Mouse (Mus musculus): ENCODE results near the gene Hacl1. TPM values are rescaled to one million over a fixed set of nuclear protein-coding genes. Genes with fewer than 3 reads are reported as not detected.
A peak's percentile ranks its signal among the peaks of the same experiment; 100 is the strongest.

Hacl1 gene
- polyA plus RNA-seq, 1 experiment from 2014 or later: 12.7 TPM

- Histone ChIP-seq H3K4me3 (replicated peaks) (peak overlapping the region; percentile 54), H3K36me3 (replicated peaks) (peaks cover 4% of the 10 kb centered on the region), H3K27ac (replicated peaks) (peak overlapping the region; percentile 63), H3K4me2 (peak overlapping the region; percentile 64), H3K9me3 (replicated peaks) (no peaks in the 10 kb centered on the region), H3K9ac (peak overlapping the region; percentile 5; the same call in 1 of the 2 replicates), H3K4me1 (replicated peaks) (peaks cover 53% of the 10 kb centered on the region), H3K27me3 (peaks cover 13% of the 10 kb centered on the region)
- ATAC-seq (ENCODE audit: insufficient read depth): peak; percentile 54
- 10% methylated on average over 44 of the region's 44 CpGs for WGBS (ENCODE audit: insufficient replicate concordance)
Observed at GRCm38 (mm10) chr14:31661671-31662554, 20.8 kb upstream of the Hacl1 start.

- Histone ChIP-seq H3K4me2 (no peak overlapping the region), H3K27me3 (peaks cover 13% of the 10 kb centered on the region), H3K4me3 (replicated peaks) (no peak overlapping the region), H3K9me3 (replicated peaks) (no peaks in the 10 kb centered on the region), H3K9ac (no peak overlapping the region), H3K27ac (replicated peaks) (no peak overlapping the region), H3K36me3 (replicated peaks) (no peaks in the 10 kb centered on the region), H3K4me1 (replicated peaks) (peaks cover 55% of the 10 kb centered on the region)
- 71% methylated on average over 7 of the region's 7 CpGs for WGBS (ENCODE audit: insufficient replicate concordance)
- ATAC-seq (ENCODE audit: insufficient read depth): no peak
Observed at GRCm38 (mm10) chr14:31660312-31661093, 19.4 kb upstream of the Hacl1 start.

- Histone ChIP-seq H3K36me3 (replicated peaks) (no peaks in the 10 kb centered on the region), H3K9ac (no peak overlapping the region), H3K9me3 (replicated peaks) (no peaks in the 10 kb centered on the region), H3K4me2 (no peak overlapping the region), H3K4me1 (replicated peaks) (peaks cover 47% of the 10 kb centered on the region), H3K4me3 (replicated peaks) (no peak overlapping the region), H3K27me3 (peaks cover 13% of the 10 kb centered on the region), H3K27ac (replicated peaks) (no peak overlapping the region)
- 52% methylated on average over 10 of the region's 10 CpGs for WGBS (ENCODE audit: insufficient replicate concordance)
- no peak for ATAC-seq (ENCODE audit: insufficient read depth)
Observed at GRCm38 (mm10) chr14:31659501-31660181, 18.6 kb upstream of the Hacl1 start.

- Histone ChIP-seq H3K4me1 (replicated peaks) (peaks cover 42% of the 10 kb centered on the region), H3K27me3 (peaks cover 13% of the 10 kb centered on the region), H3K9me3 (replicated peaks) (no peaks in the 10 kb centered on the region), H3K27ac (replicated peaks) (no peak overlapping the region), H3K4me2 (no peak overlapping the region), H3K4me3 (replicated peaks) (no peak overlapping the region), H3K9ac (no peak overlapping the region), H3K36me3 (replicated peaks) (no peaks in the 10 kb centered on the region)
- 86% methylated on average over 8 of the region's 8 CpGs for WGBS (ENCODE audit: insufficient replicate concordance)
- ATAC-seq (ENCODE audit: insufficient read depth): no peak
Observed at GRCm38 (mm10) chr14:31658126-31658680, 17.1 kb upstream of the Hacl1 start.

GRCm38 (mm10) chr14:31656857-31657645 is 16.0 kb upstream of the Hacl1 start:
- H3K9ac ChIP-seq: no peak overlapping the region
- H3K4me1 ChIP-seq (replicated peaks): peaks cover 39% of the 10 kb centered on the region
- H3K27ac ChIP-seq (replicated peaks): no peak overlapping the region
- no peak overlapping the region for H3K4me3 ChIP-seq (replicated peaks)
- no peak overlapping the region for H3K4me2 ChIP-seq
- no peaks in the 10 kb centered on the region for H3K9me3 ChIP-seq (replicated peaks)
- H3K36me3 ChIP-seq (replicated peaks): no peaks in the 10 kb centered on the region
- no peak for ATAC-seq (ENCODE audit: insufficient read depth)
- 39% methylated on average over 5 of the region's 5 CpGs for WGBS (ENCODE audit: insufficient replicate concordance)
- H3K27me3 ChIP-seq: peaks cover 9% of the 10 kb centered on the region

- 66% methylated on average over 7 of the region's 7 CpGs for WGBS (ENCODE audit: insufficient replicate concordance)
- Histone ChIP-seq H3K9ac (no peak overlapping the region), H3K27me3 (peaks cover 3% of the 10 kb centered on the region; the same call in 1 of the 2 replicates), H3K4me1 (replicated peaks) (peaks cover 35% of the 10 kb centered on the region), H3K36me3 (replicated peaks) (no peaks in the 10 kb centered on the region), H3K27ac (replicated peaks) (no peak overlapping the region), H3K9me3 (replicated peaks) (no peaks in the 10 kb centered on the region), H3K4me3 (replicated peaks) (no peak overlapping the region), H3K4me2 (no peak overlapping the region)
- no peak for ATAC-seq (ENCODE audit: insufficient read depth)
Observed at GRCm38 (mm10) chr14:31656386-31656785, 15.3 kb upstream of the Hacl1 start.

GRCm38 (mm10) chr14:31655406-31655805 is 14.3 kb upstream of the Hacl1 start:
- ATAC-seq (ENCODE audit: insufficient read depth): no peak
- Histone ChIP-seq H3K4me2 (no peak overlapping the region), H3K27me3 (no peaks in the 10 kb centered on the region), H3K27ac (replicated peaks) (no peak overlapping the region), H3K9me3 (replicated peaks) (no peaks in the 10 kb centered on the region), H3K4me1 (replicated peaks) (peaks cover 35% of the 10 kb centered on the region), H3K9ac (no peak overlapping the region), H3K36me3 (replicated peaks) (no peaks in the 10 kb centered on the region), H3K4me3 (replicated peaks) (no peak overlapping the region)
- WGBS (ENCODE audit: insufficient replicate concordance): 80% methylated on average over 14 of the region's 14 CpGs

- Histone ChIP-seq H3K27me3 (no peaks in the 10 kb centered on the region), H3K27ac (replicated peaks) (no peak overlapping the region), H3K4me2 (no peak overlapping the region), H3K9ac (no peak overlapping the region), H3K9me3 (replicated peaks) (no peaks in the 10 kb centered on the region), H3K4me1 (replicated peaks) (peaks cover 35% of the 10 kb centered on the region), H3K4me3 (replicated peaks) (no peak overlapping the region), H3K36me3 (replicated peaks) (no peaks in the 10 kb centered on the region)
- 81% methylated on average over 5 of the region's 5 CpGs for WGBS (ENCODE audit: insufficient replicate concordance)
- no peak for ATAC-seq (ENCODE audit: insufficient read depth)
Observed at GRCm38 (mm10) chr14:31654816-31655215, 13.7 kb upstream of the Hacl1 start.

GRCm38 (mm10) chr14:31653101-31653875 is 12.2 kb upstream of the Hacl1 start:
- H3K27ac ChIP-seq (replicated peaks): no peak overlapping the region
- 47% methylated on average over 14 of the region's 14 CpGs for WGBS (ENCODE audit: insufficient replicate concordance)

More at GRCm38 (mm10) chr14:31653101-31653875, 12.2 kb upstream of the Hacl1 start:
- Histone ChIP-seq H3K4me3 (replicated peaks) (no peak overlapping the region), H3K4me1 (replicated peaks) (peaks cover 29% of the 10 kb centered on the region), H3K36me3 (replicated peaks) (no peaks in the 10 kb centered on the region), H3K9me3 (replicated peaks) (no peaks in the 10 kb centered on the region), H3K9ac (0 out of 2 replicates have a peak overlapping the region, but pooled peaks have one; percentile 31), H3K27me3 (no peaks in the 10 kb centered on the region), H3K4me2 (no peak overlapping the region)
- peak; percentile 61 for ATAC-seq (ENCODE audit: insufficient read depth)
